Mouse (Mus musculus): Measurements from ENCODE around the gene Gsta2. TPM values are rescaled to one million over a fixed set of nuclear protein-coding genes. Genes with fewer than 3 reads are reported as not detected.
"Not testable (repeated sequence)": the region's sequence is repeated elsewhere in the genome, so short reads cannot be mapped to it uniquely, and the experiment has no call there.

Gene Gsta2
- polyA plus RNA-seq, 1 experiment from 2014 or later = not detected

DNA sequence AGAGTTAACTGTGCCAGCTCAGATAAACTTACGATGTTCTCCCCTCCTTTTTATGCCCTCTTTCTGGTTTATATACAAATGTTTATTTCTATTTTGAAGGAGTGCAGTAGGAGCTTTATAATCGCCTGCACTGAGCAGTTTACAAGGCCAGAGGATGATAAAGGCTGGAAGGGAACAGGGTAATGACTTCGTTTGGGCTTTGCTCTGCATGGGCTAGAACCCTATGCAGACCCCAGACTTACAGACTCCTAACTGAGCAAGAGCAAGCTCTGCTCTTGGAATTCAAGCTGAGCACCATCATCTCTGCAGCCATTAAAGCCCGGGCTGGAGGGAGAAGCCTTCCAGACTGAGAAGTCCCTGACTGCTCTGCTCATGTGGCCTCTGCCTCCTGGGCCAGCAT is 10.4 kb downstream of the Gsta2 start:
- H3K4me3 ChIP-seq (replicated peaks; ENCODE audit: low read depth, low read length); H3K27me3 ChIP-seq (ENCODE audit: control insufficient read depth, insufficient read depth, low read length); H3K9me3 ChIP-seq (ENCODE audit: control insufficient read depth, low read length); H3K9ac ChIP-seq (replicated peaks; ENCODE audit: low read length); H3K4me2 ChIP-seq (ENCODE audit: low read length); H3K27ac ChIP-seq (replicated peaks; ENCODE audit: low read depth, low read length); ATAC-seq (ENCODE audit: low FRiP score, low TSS enrichment); H3K36me3 ChIP-seq (ENCODE audit: control insufficient read depth, insufficient read depth, low read length); H3K4me1 ChIP-seq (ENCODE audit: control insufficient read depth, insufficient read depth, low read length); DNase-seq: not testable (repeated sequence)
- WGBS = 67% methylated on average over 4 of the region's 4 CpGs

DNA sequence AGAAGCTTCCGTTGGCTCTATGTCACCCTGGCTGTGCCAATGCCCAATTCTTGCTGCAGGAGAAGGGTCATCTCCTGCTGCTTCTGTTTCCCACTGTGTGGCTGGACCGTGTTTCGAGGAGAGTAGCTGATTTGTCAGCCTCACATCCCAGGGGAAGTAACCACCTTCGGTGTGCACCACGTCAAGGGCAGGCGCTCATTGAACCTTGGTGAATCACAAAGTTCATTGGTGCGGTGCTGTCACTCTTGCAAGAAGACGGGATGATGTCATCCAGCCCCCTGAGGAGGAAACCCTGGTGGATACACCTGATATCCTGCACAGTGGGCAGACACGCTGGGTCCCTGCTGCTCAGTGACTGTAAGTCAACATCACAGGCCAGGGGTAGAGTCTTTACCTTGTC is 12.5 kb downstream of the Gsta2 start:
- not testable (repeated sequence) for H3K4me2 ChIP-seq (ENCODE audit: low read length); ATAC-seq (ENCODE audit: low FRiP score, low TSS enrichment); DNase-seq; H3K36me3 ChIP-seq (ENCODE audit: control insufficient read depth, insufficient read depth, low read length); H3K4me3 ChIP-seq (replicated peaks; ENCODE audit: low read depth, low read length); H3K27me3 ChIP-seq (ENCODE audit: control insufficient read depth, insufficient read depth, low read length); H3K9ac ChIP-seq (replicated peaks; ENCODE audit: low read length); H3K9me3 ChIP-seq (ENCODE audit: control insufficient read depth, low read length); H3K27ac ChIP-seq (replicated peaks; ENCODE audit: low read depth, low read length); H3K4me1 ChIP-seq (ENCODE audit: control insufficient read depth, insufficient read depth, low read length)
- WGBS = 89% methylated on average over 9 of the region's 9 CpGs

DNA sequence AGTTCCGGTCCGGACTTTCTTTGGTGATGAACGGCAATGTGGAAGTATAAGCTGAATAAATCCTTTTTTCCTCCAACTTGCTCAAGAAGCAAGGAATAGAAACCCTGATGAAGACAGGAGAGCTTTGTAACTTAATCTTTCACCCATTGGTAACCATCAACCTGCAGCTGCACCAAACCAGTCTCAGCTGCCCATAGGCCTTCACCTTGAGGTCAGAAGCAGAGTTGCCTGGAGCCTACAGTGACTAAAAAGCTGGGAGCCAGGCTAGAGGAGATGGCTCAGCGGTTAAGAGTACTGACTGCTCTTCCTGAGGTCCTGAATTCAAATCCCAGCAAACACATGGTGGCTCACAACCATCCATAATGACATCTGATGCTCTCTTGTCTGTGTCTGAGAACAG is 13.1 kb downstream of the Gsta2 start:
- 85% methylated on average over 4 of the region's 4 CpGs for WGBS
- not testable (repeated sequence) for ATAC-seq (ENCODE audit: low FRiP score, low TSS enrichment); H3K27me3 ChIP-seq (ENCODE audit: control insufficient read depth, insufficient read depth, low read length); H3K27ac ChIP-seq (replicated peaks; ENCODE audit: low read depth, low read length); H3K4me3 ChIP-seq (replicated peaks; ENCODE audit: low read depth, low read length); H3K9ac ChIP-seq (replicated peaks; ENCODE audit: low read length); H3K36me3 ChIP-seq (ENCODE audit: control insufficient read depth, insufficient read depth, low read length); H3K9me3 ChIP-seq (ENCODE audit: control insufficient read depth, low read length); H3K4me2 ChIP-seq (ENCODE audit: low read length); DNase-seq; H3K4me1 ChIP-seq (ENCODE audit: control insufficient read depth, insufficient read depth, low read length)

DNA sequence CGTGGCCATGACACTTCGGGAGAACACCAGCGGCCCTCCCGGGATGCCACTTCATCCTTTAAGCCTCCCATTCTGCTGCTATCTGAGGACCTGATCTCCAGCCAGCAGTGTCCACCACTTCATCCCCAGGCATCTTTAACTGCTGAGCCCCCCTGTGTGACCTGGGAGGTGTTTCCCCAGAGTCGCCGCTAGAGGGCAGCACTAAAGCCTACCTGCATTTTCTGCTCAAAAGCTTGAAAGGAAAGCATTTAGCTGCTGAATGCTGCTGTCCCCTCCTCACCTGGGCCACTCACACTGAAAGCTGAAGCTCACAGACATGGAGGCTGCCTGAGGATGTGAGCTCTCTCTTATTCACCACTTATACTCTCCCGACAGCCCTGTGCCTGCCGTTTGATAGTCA is 15.3 kb downstream of the Gsta2 start:
- not testable (repeated sequence) for ATAC-seq (ENCODE audit: low FRiP score, low TSS enrichment); H3K4me2 ChIP-seq (ENCODE audit: low read length); H3K27ac ChIP-seq (replicated peaks; ENCODE audit: low read depth, low read length); H3K9me3 ChIP-seq (ENCODE audit: control insufficient read depth, low read length); H3K27me3 ChIP-seq (ENCODE audit: control insufficient read depth, insufficient read depth, low read length); H3K4me3 ChIP-seq (replicated peaks; ENCODE audit: low read depth, low read length); H3K9ac ChIP-seq (replicated peaks; ENCODE audit: low read length); H3K36me3 ChIP-seq (ENCODE audit: control insufficient read depth, insufficient read depth, low read length); H3K4me1 ChIP-seq (ENCODE audit: control insufficient read depth, insufficient read depth, low read length)
- 15% methylated on average over 8 of the region's 8 CpGs for WGBS
- peak; percentile 79 for DNase-seq

DNA sequence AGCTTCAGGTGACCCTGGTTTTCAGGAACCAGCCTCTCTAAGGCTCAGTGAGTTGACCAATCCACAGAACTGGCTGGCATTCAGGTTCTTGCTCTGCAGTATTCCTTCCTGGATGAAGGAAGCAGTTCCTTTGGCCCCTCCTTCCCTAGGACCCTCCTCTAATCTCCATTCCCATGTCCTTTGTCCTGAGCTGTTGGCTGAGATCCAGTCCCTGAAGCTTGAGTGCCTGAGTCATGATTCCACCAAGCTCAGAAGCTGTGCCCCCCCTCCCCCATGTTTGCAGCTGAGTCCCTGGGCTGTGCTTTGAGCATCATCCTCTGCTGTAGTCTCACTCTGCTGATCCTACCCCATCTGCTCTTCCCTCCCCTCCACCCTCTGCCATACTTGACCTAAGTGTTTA is 18.5 kb downstream of the Gsta2 start:
- H3K4me1 ChIP-seq (ENCODE audit: control insufficient read depth, insufficient read depth, low read length); H3K9ac ChIP-seq (replicated peaks; ENCODE audit: low read length); H3K4me2 ChIP-seq (ENCODE audit: low read length); H3K4me3 ChIP-seq (replicated peaks; ENCODE audit: low read depth, low read length); H3K27ac ChIP-seq (replicated peaks; ENCODE audit: low read depth, low read length); H3K9me3 ChIP-seq (ENCODE audit: control insufficient read depth, low read length); H3K27me3 ChIP-seq (ENCODE audit: control insufficient read depth, insufficient read depth, low read length); H3K36me3 ChIP-seq (ENCODE audit: control insufficient read depth, insufficient read depth, low read length): not testable (repeated sequence)
- DNase-seq (peak; percentile 13), ATAC-seq (ENCODE audit: low FRiP score, low TSS enrichment) (0 out of 2 replicates have a peak, but pooled peaks have one; percentile 34)

DNA sequence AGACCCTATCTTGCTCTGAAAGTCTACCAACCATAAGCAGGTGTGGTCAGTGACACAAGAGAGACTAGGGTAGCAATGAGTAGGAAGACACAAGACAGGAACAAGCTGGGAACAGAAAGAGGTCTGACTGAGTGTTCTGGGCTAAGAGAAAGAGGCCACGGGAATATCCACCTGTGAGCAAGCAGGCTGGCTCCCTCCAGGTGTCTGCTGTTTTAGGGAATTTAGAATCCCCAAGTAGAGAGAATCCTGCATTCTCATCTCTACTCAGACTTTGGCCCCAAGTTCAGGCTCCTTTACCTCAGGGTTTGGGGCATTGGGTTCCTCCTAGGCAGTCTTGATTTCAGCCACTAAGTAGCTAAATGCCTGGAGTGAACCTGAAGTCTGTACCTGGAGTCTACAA is 28.3 kb downstream of the Gsta2 start, which contains the start of gene Omt2b:
Omt2b (plus strand) TSS at position 301 of the 400 bp plus-strand sequence.
- not testable (repeated sequence) for H3K27me3 ChIP-seq (ENCODE audit: control insufficient read depth, insufficient read depth, low read length); H3K36me3 ChIP-seq (ENCODE audit: control insufficient read depth, insufficient read depth, low read length); H3K4me2 ChIP-seq (ENCODE audit: low read length); DNase-seq; H3K4me1 ChIP-seq (ENCODE audit: control insufficient read depth, insufficient read depth, low read length); H3K4me3 ChIP-seq (replicated peaks; ENCODE audit: low read depth, low read length); H3K9me3 ChIP-seq (ENCODE audit: control insufficient read depth, low read length); ATAC-seq (ENCODE audit: low FRiP score, low TSS enrichment); H3K9ac ChIP-seq (replicated peaks; ENCODE audit: low read length); H3K27ac ChIP-seq (replicated peaks; ENCODE audit: low read depth, low read length)
- 91% methylated on average over 1 of the region's 1 CpGs for WGBS

DNA sequence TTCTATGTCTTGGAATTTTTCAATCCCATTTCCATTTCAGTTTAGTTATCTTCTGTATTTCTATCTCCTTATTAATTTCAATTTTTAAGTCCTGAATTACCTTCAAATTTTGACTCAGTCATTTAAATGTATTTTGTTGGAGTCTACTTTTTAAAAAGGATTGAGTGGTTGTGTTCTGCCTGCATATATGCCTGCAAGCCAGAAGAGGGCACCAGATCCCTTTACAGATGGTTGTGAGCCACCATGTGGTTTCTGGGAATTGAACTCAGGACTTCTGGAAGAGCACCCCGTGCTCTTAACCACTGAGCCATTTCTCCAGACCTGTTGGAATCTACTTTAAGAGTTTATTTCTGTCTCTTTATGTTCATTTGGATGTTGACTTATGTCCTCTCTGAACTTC is 36.1 kb downstream of the Gsta2 start:
- no peak overlapping the region for H3K9ac ChIP-seq (replicated peaks; ENCODE audit: low read length)
- no peak overlapping the region for H3K27ac ChIP-seq (replicated peaks; ENCODE audit: low read depth, low read length)
- H3K4me1 ChIP-seq (ENCODE audit: control insufficient read depth, insufficient read depth, low read length) = no peaks in the 10 kb centered on the region
- 38% methylated on average over 1 of the region's 1 CpGs for WGBS
- DNase-seq (no peak), ATAC-seq (ENCODE audit: low FRiP score, low TSS enrichment) (no peak)
- H3K4me3 ChIP-seq (replicated peaks; ENCODE audit: low read depth, low read length) = no peak overlapping the region
- no peak overlapping the region for H3K4me2 ChIP-seq (ENCODE audit: low read length)
- H3K27me3 ChIP-seq (ENCODE audit: control insufficient read depth, insufficient read depth, low read length) = no peaks in the 10 kb centered on the region
- H3K9me3 ChIP-seq (ENCODE audit: control insufficient read depth, low read length) = no peaks in the 10 kb centered on the region
- H3K36me3 ChIP-seq (ENCODE audit: control insufficient read depth, insufficient read depth, low read length) = no peaks in the 10 kb centered on the region

DNA sequence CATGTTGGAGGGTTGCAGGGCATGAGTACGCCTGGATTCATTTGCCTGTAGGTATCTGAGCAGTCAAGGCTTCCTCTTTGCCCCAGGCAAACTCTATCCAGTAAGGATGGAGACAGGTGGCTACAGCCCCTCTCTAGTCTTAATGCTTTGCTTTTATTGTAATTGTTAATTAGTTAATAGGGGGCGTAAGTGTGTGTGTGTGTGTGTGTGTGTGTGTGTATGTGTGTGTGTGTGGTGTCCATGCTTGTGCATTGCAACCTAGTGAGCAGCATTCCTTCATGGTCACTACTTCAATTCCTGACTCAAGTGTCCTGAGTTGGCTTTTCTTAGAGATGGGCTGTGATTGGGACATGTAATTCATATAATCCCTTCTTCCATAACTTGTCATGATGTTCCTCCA is 40.9 kb downstream of the Gsta2 start, which contains the start of gene Omt2a:
Omt2a (minus strand) TSS at position 101 of the 400 bp plus-strand sequence.
- no peak for ATAC-seq (ENCODE audit: low FRiP score, low TSS enrichment)
- WGBS = 84% methylated on average over 2 of the region's 2 CpGs
- H3K27ac ChIP-seq (replicated peaks; ENCODE audit: low read depth, low read length) = no peak within 1 kb of the TSS
- no peaks in the 10 kb centered on the region for H3K27me3 ChIP-seq (ENCODE audit: control insufficient read depth, insufficient read depth, low read length)
- no peak within 1 kb of the TSS for H3K4me2 ChIP-seq (ENCODE audit: low read length)
- H3K9me3 ChIP-seq (ENCODE audit: control insufficient read depth, low read length) = no peaks in the 10 kb centered on the region
- no peak for DNase-seq
- no peak within 1 kb of the TSS for H3K9ac ChIP-seq (replicated peaks; ENCODE audit: low read length)
- H3K4me3 ChIP-seq (replicated peaks; ENCODE audit: low read depth, low read length) = no peak within 1 kb of the TSS
- H3K36me3 ChIP-seq (ENCODE audit: control insufficient read depth, insufficient read depth, low read length) = no peaks in the 10 kb centered on the region
- no peaks in the 10 kb centered on the region for H3K4me1 ChIP-seq (ENCODE audit: control insufficient read depth, insufficient read depth, low read length)

DNA sequence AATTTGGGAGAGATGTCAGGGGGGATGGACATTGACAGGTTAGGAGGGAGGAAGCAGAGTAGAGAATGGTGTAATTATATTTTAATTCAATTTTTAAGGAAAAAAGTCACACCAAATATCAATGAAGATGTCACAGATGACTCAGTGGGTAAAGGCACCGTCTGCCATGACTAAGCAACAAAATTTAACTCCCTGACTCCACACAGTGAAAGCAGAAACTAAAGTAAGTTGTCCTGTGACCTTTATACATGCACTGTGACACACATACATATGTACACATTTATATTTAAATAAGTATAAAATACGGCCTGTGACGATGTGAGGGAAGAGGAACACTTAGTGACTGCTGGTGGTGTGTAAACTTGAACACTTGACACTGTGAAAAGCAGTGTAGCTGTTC is 47.5 kb downstream of the Gsta2 start:
- H3K9me3 ChIP-seq (ENCODE audit: control insufficient read depth, low read length); H3K4me1 ChIP-seq (ENCODE audit: control insufficient read depth, insufficient read depth, low read length); ATAC-seq (ENCODE audit: low FRiP score, low TSS enrichment); H3K36me3 ChIP-seq (ENCODE audit: control insufficient read depth, insufficient read depth, low read length); H3K27me3 ChIP-seq (ENCODE audit: control insufficient read depth, insufficient read depth, low read length); DNase-seq; H3K27ac ChIP-seq (replicated peaks; ENCODE audit: low read depth, low read length); H3K9ac ChIP-seq (replicated peaks; ENCODE audit: low read length); H3K4me2 ChIP-seq (ENCODE audit: low read length); H3K4me3 ChIP-seq (replicated peaks; ENCODE audit: low read depth, low read length): not testable (repeated sequence)
- WGBS = 86% methylated on average over 3 of the region's 3 CpGs

All from midbrain, embryonic 14.5 days (tissue).